Mouse (Mus musculus): ENCODE measurements around the gene Il16. TPM values are rescaled to one million over a fixed set of nuclear protein-coding genes. Genes with fewer than 3 reads are reported as not detected.

The Il16 gene
- polyA plus RNA-seq, 1 experiment from 2014 or later, result 1.2 TPM

- Histone ChIP-seq H3K4me3 (replicated peaks; ENCODE audit: low read length) (no peak overlapping the region), H3K9ac (no peak overlapping the region), H3K9me3 (ENCODE audit: control insufficient read depth, low read length) (no peaks in the 10 kb centered on the region), H3K27me3 (ENCODE audit: control insufficient read depth, insufficient read depth, low read length) (no peaks in the 10 kb centered on the region), H3K27ac (no peak overlapping the region), H3K4me1 (replicated peaks; ENCODE audit: control insufficient read depth, insufficient read depth, low read length) (no peaks in the 10 kb centered on the region), H3K4me2 (replicated peaks) (no peak overlapping the region), H3K36me3 (replicated peaks; ENCODE audit: control insufficient read depth, insufficient read depth) (no peaks in the 10 kb centered on the region)
- DNase-seq (ENCODE audit: low spot score), result no peak
- 94% methylated on average over 3 of the region's 3 CpGs for WGBS
- ATAC-seq (ENCODE audit: low FRiP score), result no peak
These were observed 130.3 kb downstream of the Il16 start for GRCm38 (mm10) chr7:83615272-83615671.

GRCm38 (mm10) chr7:83611886-83612285, 133.6 kb downstream of the Il16 start:
- ATAC-seq (ENCODE audit: low FRiP score), result no peak

DNA sequence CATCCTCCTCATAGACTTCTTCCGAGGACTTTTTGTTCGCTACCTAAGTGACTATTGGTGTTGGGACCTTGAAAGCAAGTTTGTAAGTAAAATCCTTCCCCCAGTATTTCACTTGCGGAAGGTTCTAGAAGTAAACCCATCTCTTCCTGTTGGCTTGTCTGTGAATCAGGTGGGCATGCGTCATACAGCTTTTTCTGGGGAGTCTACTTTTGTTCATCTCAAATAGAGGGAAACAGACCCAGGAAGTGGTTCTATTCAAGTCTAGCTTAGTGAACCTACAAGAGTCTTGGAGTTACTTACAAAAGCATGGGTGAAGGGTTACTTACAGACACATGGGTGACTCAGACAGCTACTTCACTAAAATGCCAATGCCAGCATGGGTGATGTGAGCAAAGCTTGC, 135.6 kb downstream of the Il16 start:
- ATAC-seq (ENCODE audit: low FRiP score) (no peak), DNase-seq (ENCODE audit: low spot score) (no peak)
- no peak overlapping the region for H3K9ac ChIP-seq
- H3K4me3 ChIP-seq (replicated peaks; ENCODE audit: low read length), result no peak overlapping the region
- H3K4me1 ChIP-seq (replicated peaks; ENCODE audit: control insufficient read depth, insufficient read depth, low read length), result no peaks in the 10 kb centered on the region
- WGBS, result 97% methylated on average over 4 of the region's 4 CpGs
- no peak overlapping the region for H3K4me2 ChIP-seq (replicated peaks)
- H3K9me3 ChIP-seq (ENCODE audit: control insufficient read depth, low read length), result no peaks in the 10 kb centered on the region
- no peaks in the 10 kb centered on the region for H3K36me3 ChIP-seq (replicated peaks; ENCODE audit: control insufficient read depth, insufficient read depth)
- no peaks in the 10 kb centered on the region for H3K27me3 ChIP-seq (ENCODE audit: control insufficient read depth, insufficient read depth, low read length)
- H3K27ac ChIP-seq, result no peak overlapping the region

More at GRCm38 (mm10) chr7:83611886-83612285, 133.6 kb downstream of the Il16 start:
- Histone ChIP-seq H3K27me3 (ENCODE audit: control insufficient read depth, insufficient read depth, low read length) (no peaks in the 10 kb centered on the region), H3K9me3 (ENCODE audit: control insufficient read depth, low read length) (no peaks in the 10 kb centered on the region), H3K9ac (no peak overlapping the region), H3K4me3 (replicated peaks; ENCODE audit: low read length) (no peak overlapping the region), H3K36me3 (replicated peaks; ENCODE audit: control insufficient read depth, insufficient read depth) (no peaks in the 10 kb centered on the region), H3K4me1 (replicated peaks; ENCODE audit: control insufficient read depth, insufficient read depth, low read length) (no peaks in the 10 kb centered on the region), H3K27ac (no peak overlapping the region), H3K4me2 (replicated peaks) (no peak overlapping the region)
- DNase-seq (ENCODE audit: low spot score), result no peak
- WGBS, result 87% methylated on average over 1 of the region's 1 CpGs

GRCm38 (mm10) chr7:83606796-83607195, 138.7 kb downstream of the Il16 start:
- Histone ChIP-seq H3K27me3 (ENCODE audit: control insufficient read depth, insufficient read depth, low read length) (no peaks in the 10 kb centered on the region), H3K36me3 (replicated peaks; ENCODE audit: control insufficient read depth, insufficient read depth) (no peaks in the 10 kb centered on the region), H3K9ac (no peak overlapping the region), H3K9me3 (ENCODE audit: control insufficient read depth, low read length) (no peaks in the 10 kb centered on the region), H3K4me1 (replicated peaks; ENCODE audit: control insufficient read depth, insufficient read depth, low read length) (0 out of 2 replicates have a peak, but pooled peaks cover 3% of the 10 kb centered on the region), H3K4me3 (replicated peaks; ENCODE audit: low read length) (no peak overlapping the region), H3K27ac (no peak overlapping the region), H3K4me2 (replicated peaks) (no peak overlapping the region)
- ATAC-seq (ENCODE audit: low FRiP score) (no peak), DNase-seq (ENCODE audit: low spot score) (no peak)
- WGBS, result 96% methylated on average over 2 of the region's 2 CpGs

GRCm38 (mm10) chr7:83604180-83604944, 141.2 kb downstream of the Il16 start:
- 0 out of 2 replicates have a peak, but pooled peaks cover 3% of the 10 kb centered on the region for H3K4me1 ChIP-seq (replicated peaks; ENCODE audit: control insufficient read depth, insufficient read depth, low read length)
- ATAC-seq (ENCODE audit: low FRiP score) (no peak), DNase-seq (ENCODE audit: low spot score) (no peak)
- WGBS, result 92% methylated on average over 7 of the region's 7 CpGs
- no peaks in the 10 kb centered on the region for H3K27me3 ChIP-seq (ENCODE audit: control insufficient read depth, insufficient read depth, low read length)
- no peaks in the 10 kb centered on the region for H3K36me3 ChIP-seq (replicated peaks; ENCODE audit: control insufficient read depth, insufficient read depth)
- H3K4me2 ChIP-seq (replicated peaks), result no peak overlapping the region
- H3K9ac ChIP-seq, result no peak overlapping the region
- no peak overlapping the region for H3K27ac ChIP-seq
- H3K9me3 ChIP-seq (ENCODE audit: control insufficient read depth, low read length), result no peaks in the 10 kb centered on the region
- H3K4me3 ChIP-seq (replicated peaks; ENCODE audit: low read length), result no peak overlapping the region

GRCm38 (mm10) chr7:83599913-83600286, 145.6 kb downstream of the Il16 start:
- DNase-seq (ENCODE audit: low spot score), result no peak
- Histone ChIP-seq H3K36me3 (replicated peaks; ENCODE audit: control insufficient read depth, insufficient read depth) (no peaks in the 10 kb centered on the region), H3K9ac (no peak overlapping the region), H3K9me3 (ENCODE audit: control insufficient read depth, low read length) (no peaks in the 10 kb centered on the region), H3K4me1 (replicated peaks; ENCODE audit: control insufficient read depth, insufficient read depth, low read length) (0 out of 2 replicates have a peak, but pooled peaks cover 3% of the 10 kb centered on the region), H3K4me3 (replicated peaks; ENCODE audit: low read length) (no peak overlapping the region), H3K4me2 (replicated peaks) (no peak overlapping the region), H3K27me3 (ENCODE audit: control insufficient read depth, insufficient read depth, low read length) (no peaks in the 10 kb centered on the region), H3K27ac (no peak overlapping the region)
- ATAC-seq (ENCODE audit: low FRiP score), result no peak
- 60% methylated on average over 8 of the region's 8 CpGs for whole genome bisulfite sequencing

DNA sequence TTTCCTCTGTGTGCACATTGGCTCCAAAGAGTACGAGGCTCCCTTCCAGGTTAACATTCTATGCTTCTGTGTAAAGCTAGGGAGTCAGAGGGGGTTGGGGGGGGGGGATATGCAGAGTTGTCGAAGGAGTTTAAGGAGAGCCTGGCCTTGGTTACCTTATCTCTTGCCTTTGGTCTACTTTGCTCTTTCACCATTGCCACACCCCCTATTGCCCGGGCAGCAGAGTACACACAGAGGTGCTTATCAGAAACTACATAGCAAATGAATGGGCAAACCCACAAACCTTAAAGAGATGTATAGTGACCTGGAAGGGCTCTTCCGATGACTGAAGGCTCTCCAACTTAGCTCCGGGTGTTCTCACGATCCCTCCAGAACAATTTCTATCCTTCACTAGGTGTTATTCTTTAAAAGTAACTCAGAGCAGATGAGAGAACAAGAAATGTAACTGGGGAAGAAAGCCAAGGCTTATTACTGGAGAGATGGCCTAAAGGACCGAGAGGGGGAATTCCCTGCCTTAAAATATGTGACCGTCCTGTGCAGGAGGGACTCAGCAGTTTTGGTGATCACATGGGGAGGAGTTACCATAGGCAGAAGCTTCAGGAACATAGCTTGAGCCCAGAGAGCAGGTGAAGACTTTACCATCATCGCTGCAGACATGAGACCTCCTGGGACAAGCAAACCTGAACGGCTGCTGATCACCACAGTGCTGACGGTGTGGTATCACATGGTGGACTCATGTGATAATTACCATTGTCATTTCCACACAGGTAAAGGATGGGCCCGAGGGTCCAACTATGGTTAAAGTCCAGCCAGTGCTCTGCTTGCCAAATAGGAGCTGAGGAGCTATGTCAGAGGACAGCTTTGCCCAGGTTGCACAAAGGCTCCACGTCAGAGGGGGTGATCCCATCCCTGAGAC, 146.3 kb downstream of the Il16 start:
- H3K4me3 ChIP-seq (replicated peaks; ENCODE audit: low read length), result no peak overlapping the region
- ATAC-seq (ENCODE audit: low FRiP score), result no peak
- no peak for DNase-seq (ENCODE audit: low spot score)

GRCm38 (mm10) chr7:83597063-83597462, 148.5 kb downstream of the Il16 start:
- Histone ChIP-seq H3K36me3 (replicated peaks; ENCODE audit: control insufficient read depth, insufficient read depth) (no peaks in the 10 kb centered on the region), H3K4me1 (replicated peaks; ENCODE audit: control insufficient read depth, insufficient read depth, low read length) (no peaks in the 10 kb centered on the region), H3K27me3 (ENCODE audit: control insufficient read depth, insufficient read depth, low read length) (no peaks in the 10 kb centered on the region), H3K4me3 (replicated peaks; ENCODE audit: low read length) (no peak overlapping the region), H3K4me2 (replicated peaks) (no peak overlapping the region), H3K27ac (no peak overlapping the region), H3K9ac (no peak overlapping the region), H3K9me3 (ENCODE audit: control insufficient read depth, low read length) (no peaks in the 10 kb centered on the region)
- no peak for DNase-seq (ENCODE audit: low spot score)
- 93% methylated on average over 3 of the region's 3 CpGs for WGBS
- no peak for ATAC-seq (ENCODE audit: low FRiP score)

More for the DNA sequence above, 146.3 kb downstream of the Il16 start:
- Histone ChIP-seq H3K27ac (no peak overlapping the region), H3K27me3 (ENCODE audit: control insufficient read depth, insufficient read depth, low read length) (no peaks in the 10 kb centered on the region), H3K9ac (no peak overlapping the region), H3K36me3 (replicated peaks; ENCODE audit: control insufficient read depth, insufficient read depth) (no peaks in the 10 kb centered on the region), H3K4me2 (replicated peaks) (no peak overlapping the region), H3K4me1 (replicated peaks; ENCODE audit: control insufficient read depth, insufficient read depth, low read length) (no peaks in the 10 kb centered on the region), H3K9me3 (ENCODE audit: control insufficient read depth, low read length) (no peaks in the 10 kb centered on the region)
- WGBS, result 90% methylated on average over 13 of the region's 13 CpGs

GRCm38 (mm10) chr7:83594056-83594455, 151.5 kb downstream of the Il16 start:
- Histone ChIP-seq H3K4me3 (replicated peaks; ENCODE audit: low read length) (no peak overlapping the region), H3K27me3 (ENCODE audit: control insufficient read depth, insufficient read depth, low read length) (no peaks in the 10 kb centered on the region), H3K9me3 (ENCODE audit: control insufficient read depth, low read length) (no peaks in the 10 kb centered on the region), H3K9ac (no peak overlapping the region), H3K4me1 (replicated peaks; ENCODE audit: control insufficient read depth, insufficient read depth, low read length) (no peaks in the 10 kb centered on the region), H3K27ac (no peak overlapping the region), H3K36me3 (replicated peaks; ENCODE audit: control insufficient read depth, insufficient read depth) (no peaks in the 10 kb centered on the region), H3K4me2 (replicated peaks) (no peak overlapping the region)
- DNase-seq (ENCODE audit: low spot score) (no peak), ATAC-seq (ENCODE audit: low FRiP score) (no peak)
- WGBS, result 76% methylated on average over 3 of the region's 3 CpGs

All from hindbrain, embryonic 14.5 days (tissue).